Mouse (Mus musculus) midbrain, postnatal 0 days (tissue): ENCODE results near the gene Wfdc18. TPM values are rescaled to one million over a fixed set of nuclear protein-coding genes. Genes with fewer than 3 reads are reported as not detected.

ENCODE experiments used
- ATAC-seq: fragments of 200-750 bp; cut with Nextera tagmentation; 2 replicates; pipeline ENCODE4 v1.8.0; 2017; ENCODE audit warnings: moderate number of reproducible peaks, mild to moderate bottlenecking, moderate TSS enrichment, moderate library complexity; ENCODE audit not compliant: low FRiP score
- DNase-seq: peaks from one replicate; pipeline ENCODE4 v3.0.0-alpha.2; 2015; ENCODE audit warnings: low spot score
- H3K27ac ChIP-seq: fragments of 300-500 bp; sonication (generic); 2 replicates; pipeline ENCODE4 v1.5.1; 2014; ENCODE audit warnings: low read depth, mild to moderate bottlenecking, low read length, mixed read lengths
- H3K27me3 ChIP-seq: fragments of 300-500 bp; sonication (generic); 2 replicates; pipeline ENCODE4 v1.6.1; 2014; ENCODE audit warnings: low read length, control low read depth, mixed read lengths; ENCODE audit not compliant: insufficient read depth
- H3K36me3 ChIP-seq: fragments of 300-500 bp; sonication (generic); 2 replicates; pipeline ENCODE4 v1.6.1; 2014; ENCODE audit warnings: low read length, control low read depth, mixed read lengths; ENCODE audit not compliant: insufficient read depth
- H3K4me1 ChIP-seq: fragments of 300-500 bp; sonication (generic); 2 replicates; pipeline ENCODE4 v1.6.1; 2014; ENCODE audit warnings: mild to moderate bottlenecking, control low read depth, antibody characterized with exemption, low read length, mixed read lengths; ENCODE audit not compliant: insufficient read depth
- H3K4me2 ChIP-seq: fragments of 300-500 bp; sonication (generic); 2 replicates; pipeline ENCODE4 v1.6.1; 2014; ENCODE audit warnings: low read depth, mild to moderate bottlenecking, low read length, mixed read lengths; ENCODE audit not compliant: poor library complexity, severe bottlenecking
- H3K4me3 ChIP-seq: fragments of 300-500 bp; sonication (generic); 2 replicates; pipeline ENCODE4 v1.5.1; 2014; ENCODE audit warnings: low read depth, mild to moderate bottlenecking, low read length, moderate library complexity
- H3K9ac ChIP-seq: fragments of 300-500 bp; sonication (generic); replicated peaks from 2 replicates; pipeline ENCODE4 v1.6.1; 2014; ENCODE audit warnings: mild to moderate bottlenecking, low read length, moderate library complexity, mixed read lengths; ENCODE audit not compliant: poor library complexity, severe bottlenecking
- H3K9me3 ChIP-seq: fragments of 300-500 bp; sonication (generic); 2 replicates; pipeline ENCODE4 v1.6.1; 2016; ENCODE audit warnings: low read length, control low read depth
- CTCF ChIP-seq: IDR thresholded peaks from 2 replicates; pipeline ENCODE4 v1.5.1; 2016; ENCODE audit warnings: antibody characterized with exemption, mild to moderate bottlenecking
- WGBS: fragments of 180-500 bp; shearing (Covaris S2); extraction: QIAGEN DNeasy Blood & Tissue Kit; methylation state at CpG from one replicate; pipeline ENCODE4 v1.1.7; 2014; 5-methylcytosine and 5-hydroxymethylcytosine counted together
- polyA plus RNA-seq: library from polyadenylated mRNA; unstranded; fragments of >200 nt; fragmentation: Nextera tagmentation; extraction: Ambion mirVana; gene quantifications from 2 replicates; pipeline ENCODE4 v1.2.1, GENCODE M21; 2015
- total RNA-seq: library from RNA; depleted of rRNA; stranded (reverse); fragments of >200 nt; gene quantifications from 2 replicates; pipeline ENCODE4 v1.2.3, GENCODE M21; 2014

The Wfdc18 gene
- total and polyA plus RNA-seq, 2 experiments from 2014 or later: 1.3 TPM; not detected in 1

DNA sequence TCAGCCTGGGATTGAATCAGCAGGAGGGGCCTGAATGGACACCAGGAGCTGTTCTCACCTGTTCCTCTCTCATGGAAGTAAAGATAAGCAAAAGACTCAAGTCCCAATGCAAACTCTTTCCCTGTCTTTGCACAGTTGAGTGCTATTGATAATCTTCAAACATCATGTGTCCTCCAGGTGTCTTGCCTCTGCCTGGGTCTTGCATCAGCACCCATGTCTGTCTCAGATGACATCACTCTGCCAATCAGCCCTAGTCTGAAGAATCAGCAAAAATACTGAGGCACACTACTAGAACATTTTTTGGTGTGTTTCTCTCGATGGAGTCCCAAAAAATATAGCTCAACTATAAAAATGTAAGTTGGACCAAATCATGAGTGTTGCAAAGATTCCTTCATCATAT is 16.8 kb upstream of the Wfdc18 start:
- H3K36me3 ChIP-seq: no peaks in the 10 kb centered on the region
- ATAC-seq: no peak
- H3K9ac ChIP-seq: no peak overlapping the region
- WGBS: 69% methylated on average over 1 of the region's 1 CpGs
- DNase-seq: no peak
- no peaks in the 10 kb centered on the region for H3K9me3 ChIP-seq
- H3K4me3 ChIP-seq: no peak overlapping the region
- H3K4me2 ChIP-seq: no peak overlapping the region
- H3K27ac ChIP-seq: no peak overlapping the region
- no peak for TF ChIP-seq CTCF
- no peaks in the 10 kb centered on the region for H3K27me3 ChIP-seq
- no peaks in the 10 kb centered on the region for H3K4me1 ChIP-seq

DNA sequence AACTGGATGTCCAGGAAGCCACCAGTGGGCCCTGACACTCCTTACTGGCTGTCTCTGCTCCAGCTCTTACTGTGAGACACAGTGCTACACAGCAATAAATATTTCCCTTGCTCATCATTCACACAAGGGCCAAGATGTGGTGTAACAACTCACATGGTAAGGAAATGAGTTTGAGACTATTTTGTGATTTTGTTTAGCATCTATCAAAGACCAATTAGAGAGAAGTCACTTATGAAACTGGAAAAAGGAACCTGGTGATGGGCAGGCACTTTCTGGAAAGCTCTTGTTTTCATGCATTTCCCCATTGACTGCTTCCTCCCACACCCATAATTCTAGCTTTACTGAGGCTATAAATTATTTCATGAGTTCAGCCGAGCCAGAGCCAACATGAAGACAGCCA is 5.1 kb upstream of the Wfdc18 start, which contains the start of gene Wfdc17:
Gene Wfdc17 (plus strand): TSS at position 287 of the 400 bp plus-strand sequence.
- H3K9me3 ChIP-seq: no peaks in the 10 kb centered on the region
- H3K9ac ChIP-seq: no peak within 1 kb of the TSS
- ATAC-seq (no peak), DNase-seq (no peak)
- 61% methylated on average over 1 of the region's 1 CpGs for WGBS
- no peak within 1 kb of the TSS for H3K4me2 ChIP-seq
- no peak within 1 kb of the TSS for H3K27ac ChIP-seq
- no peaks in the 10 kb centered on the region for H3K36me3 ChIP-seq
- H3K4me3 ChIP-seq: no peak within 1 kb of the TSS
- no peaks in the 10 kb centered on the region for H3K27me3 ChIP-seq
- H3K4me1 ChIP-seq: no peaks in the 10 kb centered on the region
- TF ChIP-seq CTCF: no peak

DNA sequence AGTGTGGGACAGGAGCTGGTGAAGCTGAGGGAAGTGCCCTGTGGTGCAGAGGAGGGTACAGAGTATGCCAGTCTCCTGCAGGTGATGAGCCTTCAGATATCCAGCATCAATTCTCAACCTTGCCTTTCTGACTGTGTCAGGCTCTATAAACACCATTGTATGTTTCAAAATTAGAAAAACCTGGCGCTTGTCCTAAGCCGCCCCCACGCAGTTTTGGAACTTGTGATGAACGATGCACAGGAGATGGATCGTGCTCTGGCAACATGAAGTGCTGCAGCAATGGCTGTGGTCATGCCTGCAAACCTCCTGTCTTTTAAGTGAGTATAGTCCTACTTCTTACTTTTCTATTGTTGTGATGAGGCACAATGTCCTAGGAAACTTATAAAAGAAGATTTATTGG is 868 bp downstream of the Wfdc18 start:
- H3K36me3 ChIP-seq: no peaks in the 10 kb centered on the region
- WGBS: 96% methylated on average over 5 of the region's 5 CpGs
- H3K4me3 ChIP-seq: no peak overlapping the region
- H3K9ac ChIP-seq: no peak overlapping the region
- no peaks in the 10 kb centered on the region for H3K27me3 ChIP-seq
- DNase-seq (no peak), ATAC-seq (no peak)
- no peak for TF ChIP-seq CTCF
- H3K9me3 ChIP-seq: no peaks in the 10 kb centered on the region
- H3K4me2 ChIP-seq: no peak overlapping the region
- no peak overlapping the region for H3K27ac ChIP-seq
- H3K4me1 ChIP-seq: no peaks in the 10 kb centered on the region

DNA sequence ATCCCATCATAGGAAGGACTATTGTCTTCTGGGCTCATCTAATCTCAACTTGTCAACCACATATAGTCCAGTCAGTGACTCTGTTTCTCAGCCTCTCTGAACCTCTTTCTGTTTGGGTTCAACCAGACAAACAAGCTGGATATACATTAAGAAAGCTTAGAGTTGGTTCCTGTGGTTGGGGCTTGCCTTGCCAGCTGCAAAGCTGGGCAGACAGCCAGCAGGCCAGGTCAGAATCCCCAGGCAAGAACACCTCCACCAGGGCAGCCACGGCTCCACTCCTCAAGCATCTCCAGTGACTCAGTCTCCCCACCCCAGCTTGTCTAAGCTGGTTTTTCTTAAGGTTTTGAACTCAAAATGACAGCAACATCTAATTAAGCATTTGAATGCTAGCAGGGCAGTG is 3.9 kb downstream of the Wfdc18 start:
- TF ChIP-seq CTCF: no peak
- no peaks in the 10 kb centered on the region for H3K27me3 ChIP-seq
- H3K36me3 ChIP-seq: no peaks in the 10 kb centered on the region
- no peak overlapping the region for H3K4me2 ChIP-seq
- H3K4me1 ChIP-seq: no peaks in the 10 kb centered on the region
- no peak overlapping the region for H3K9ac ChIP-seq
- ATAC-seq (no peak), DNase-seq (no peak)
- H3K9me3 ChIP-seq: no peaks in the 10 kb centered on the region
- no peak overlapping the region for H3K27ac ChIP-seq
- H3K4me3 ChIP-seq: no peak overlapping the region
- WGBS: 75% methylated on average over 1 of the region's 1 CpGs

DNA sequence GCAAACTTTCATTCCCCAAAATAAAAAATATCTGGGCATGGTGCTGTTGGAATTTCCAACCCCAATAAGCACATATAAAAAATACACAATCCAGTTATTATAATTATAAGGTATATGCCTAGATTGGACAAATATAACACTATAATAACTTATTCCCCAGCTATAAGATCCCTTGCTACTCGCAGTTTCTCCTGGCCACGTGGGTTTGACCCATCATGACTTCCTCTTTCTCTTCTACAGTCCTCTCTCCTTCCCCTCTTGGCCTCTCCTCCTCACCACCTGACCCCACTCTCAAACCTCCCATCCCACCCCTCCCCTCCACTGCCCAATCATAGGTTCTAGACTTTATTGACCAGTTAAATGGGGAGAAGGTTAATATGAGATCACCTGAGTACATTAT is 5.1 kb downstream of the Wfdc18 start:
- ATAC-seq: no peak
- H3K27me3 ChIP-seq: no peaks in the 10 kb centered on the region

DNA sequence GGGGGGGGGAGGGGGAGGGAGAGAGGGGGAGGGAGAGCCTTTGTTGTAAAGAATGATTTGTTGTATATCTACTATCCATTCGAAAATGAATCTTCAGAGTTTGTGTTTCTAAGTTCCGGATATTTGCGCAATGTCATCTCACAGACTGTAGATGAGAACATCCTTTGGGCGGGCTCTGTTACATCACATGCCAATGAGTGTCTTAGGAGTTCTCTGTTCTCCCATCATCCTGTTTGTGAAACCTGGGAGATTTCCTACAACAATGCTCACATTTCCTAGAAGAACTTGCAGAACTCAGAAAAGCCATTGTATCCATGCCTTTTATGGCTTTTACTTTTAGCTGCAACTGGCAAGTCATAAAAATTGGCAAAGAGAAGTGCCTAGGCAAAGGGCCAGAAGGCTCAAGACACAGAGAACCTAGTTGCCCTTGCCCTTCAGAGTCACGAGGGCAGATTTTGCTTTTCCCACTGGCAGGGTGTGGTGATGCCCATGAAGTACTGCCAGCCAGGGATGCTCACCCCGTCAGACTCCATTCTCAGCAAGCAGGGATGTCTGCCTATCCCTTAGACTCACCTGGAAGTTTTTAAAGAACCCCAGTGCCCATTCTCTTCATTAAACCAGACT is 8.3 kb downstream of the Wfdc18 start:
- no peak for TF ChIP-seq CTCF
- Histone ChIP-seq H3K27ac (no peak overlapping the region), H3K9ac (no peak overlapping the region), H3K4me1 (no peaks in the 10 kb centered on the region), H3K36me3 (no peaks in the 10 kb centered on the region), H3K27me3 (no peaks in the 10 kb centered on the region), H3K9me3 (no peaks in the 10 kb centered on the region), H3K4me2 (no peak overlapping the region), H3K4me3 (no peak overlapping the region)
- 89% methylated on average over 6 of the region's 6 CpGs for WGBS
- ATAC-seq (no peak), DNase-seq (no peak)

More for the DNA sequence above, 5.1 kb downstream of the Wfdc18 start:
- no peak for TF ChIP-seq CTCF
- Histone ChIP-seq H3K9me3 (no peaks in the 10 kb centered on the region), H3K36me3 (no peaks in the 10 kb centered on the region), H3K4me2 (no peak overlapping the region), H3K4me3 (no peak overlapping the region), H3K4me1 (no peaks in the 10 kb centered on the region), H3K27ac (no peak overlapping the region), H3K9ac (no peak overlapping the region)
- DNase-seq: no peak
- WGBS: 80% methylated on average over 2 of the region's 2 CpGs
